Mouse (Mus musculus) neural tube, embryonic 13.5 days (tissue): ENCODE measurements around the gene Gm2237. TPM values are rescaled to one million over a fixed set of nuclear protein-coding genes. Genes with fewer than 3 reads are reported as not detected.
"Not testable (repeated sequence)": the region's sequence is repeated elsewhere in the genome, so short reads cannot be mapped to it uniquely, and the experiment has no call there.

ENCODE experiments used
- ATAC-seq: fragments of 200-750 bp; cut with Nextera tagmentation; 2 replicates; pipeline ENCODE4 v1.8.0; 2017; ENCODE audit warnings: low read depth, mild to moderate bottlenecking, moderate TSS enrichment, moderate library complexity
- H3K27ac ChIP-seq: fragments of 300-500 bp; sonication (generic); replicated peaks from 2 replicates; pipeline ENCODE4 v1.5.1; 2015; ENCODE audit warnings: moderate library complexity, mild to moderate bottlenecking, inconsistent platforms
- H3K27me3 ChIP-seq: fragments of 300-500 bp; sonication (generic); 2 replicates; pipeline ENCODE4 v1.6.1; 2015; ENCODE audit warnings: mild to moderate bottlenecking, inconsistent platforms
- H3K36me3 ChIP-seq: fragments of 300-500 bp; sonication (generic); 2 replicates; pipeline ENCODE4 v1.6.1; 2015; ENCODE audit warnings: mild to moderate bottlenecking, inconsistent platforms
- H3K4me1 ChIP-seq: fragments of 300-500 bp; sonication (generic); replicated peaks from 2 replicates; pipeline ENCODE4 v1.6.1; 2015; ENCODE audit warnings: inconsistent platforms
- H3K4me2 ChIP-seq: fragments of 300-500 bp; sonication (generic); 2 replicates; pipeline ENCODE4 v1.6.1; 2015; ENCODE audit warnings: inconsistent platforms, mild to moderate bottlenecking, moderate library complexity
- H3K4me3 ChIP-seq: fragments of 300-500 bp; sonication (generic); 2 replicates; pipeline ENCODE4 v1.5.1; 2015; ENCODE audit warnings: mild to moderate bottlenecking, inconsistent platforms
- H3K9ac ChIP-seq: fragments of 300-500 bp; sonication (generic); 2 replicates; pipeline ENCODE4 v1.6.1; 2015; ENCODE audit warnings: moderate library complexity, mild to moderate bottlenecking, inconsistent platforms
- H3K9me3 ChIP-seq: fragments of 300-500 bp; sonication (generic); 2 replicates; pipeline ENCODE4 v1.6.1; 2016; ENCODE audit warnings: inconsistent platforms
- WGBS: fragments of 180-500 bp; shearing (Covaris S2); methylation state at CpG from one replicate; pipeline ENCODE4 v1.1.7; 2015; 5-methylcytosine and 5-hydroxymethylcytosine counted together
- polyA plus RNA-seq: library from polyadenylated mRNA; unstranded; fragments of >200 nt; fragmentation: Nextera tagmentation; extraction: Ambion mirVana; gene quantifications from 2 replicates; pipeline ENCODE4 v1.2.1, GENCODE M21; 2015

Gene Gm2237
- polyA plus RNA-seq, result 4.1 and 5.1 TPM in 2 replicates

DNA sequence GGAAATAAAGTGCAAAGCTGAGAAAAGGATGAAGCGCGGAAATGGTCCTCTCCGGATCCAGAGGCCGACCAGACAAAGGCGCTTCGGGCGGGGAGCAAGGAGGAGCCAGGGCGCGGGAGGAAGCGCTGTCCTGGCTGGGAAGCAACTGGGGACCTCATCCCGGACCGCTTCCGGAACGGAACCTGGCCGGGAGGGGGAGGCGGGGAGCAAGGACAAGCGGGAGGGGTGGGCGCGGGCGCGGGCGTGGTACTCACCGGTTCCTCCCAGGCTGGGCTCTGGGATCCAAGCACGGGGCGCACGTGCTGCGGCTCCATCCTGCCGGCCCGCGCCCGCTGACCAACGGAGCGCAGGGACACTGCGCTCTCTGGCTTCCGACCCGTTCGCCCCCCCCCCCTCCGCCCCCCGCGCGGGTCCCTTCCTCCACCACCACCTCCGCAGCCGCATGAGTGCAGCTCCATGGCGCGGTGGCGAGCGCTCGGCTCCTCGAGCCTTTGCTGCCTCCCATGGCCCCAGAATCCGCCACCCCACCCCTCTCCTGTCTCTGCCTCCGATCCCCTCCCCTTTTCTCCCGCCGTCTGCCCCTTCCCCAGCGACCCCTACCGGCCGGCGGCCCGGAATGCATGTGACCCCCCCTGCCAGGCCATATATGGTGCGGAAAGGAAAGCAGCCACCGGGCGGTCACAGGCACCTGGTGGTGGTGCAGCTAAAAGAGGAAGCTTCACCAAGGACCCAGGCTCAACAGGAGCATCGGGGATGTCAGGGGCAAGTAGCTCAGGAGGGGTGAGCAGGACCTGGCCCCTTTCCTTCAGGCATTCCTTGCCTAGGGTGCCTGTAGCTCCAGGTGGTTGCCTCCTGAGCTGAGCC, at the start of gene Gm2237:
Gene Gm2237 (minus strand): TSS at position 332 of the 864 bp plus-strand sequence.
- not testable (repeated sequence) for H3K36me3 ChIP-seq, ATAC-seq, H3K4me1 ChIP-seq, H3K9me3 ChIP-seq, H3K27me3 ChIP-seq
- peak within 1 kb of the TSS; percentile 56 for H3K4me2 ChIP-seq
- H3K4me3 ChIP-seq, result peak within 1 kb of the TSS; percentile 47
- WGBS, result 0% methylated on average over 31 of the region's 62 CpGs
- H3K27ac ChIP-seq, result 0 out of 2 replicates have a peak within 1 kb of the TSS, but pooled peaks have one; percentile 38
- H3K9ac ChIP-seq, result peak within 1 kb of the TSS; percentile 70

GRCm38 (mm10) chr14:19602481-19602880, 17.5 kb upstream of the Gm2237 start, which contains the start of gene Gm5458:
Gene Gm5458 (minus strand): TSS chr14:19602581.
- H3K36me3 ChIP-seq, H3K4me2 ChIP-seq, H3K4me1 ChIP-seq, H3K27me3 ChIP-seq, H3K27ac ChIP-seq, ATAC-seq, H3K9me3 ChIP-seq, H3K9ac ChIP-seq, H3K4me3 ChIP-seq: not testable (repeated sequence)
- 100% methylated on average over 1 of the region's 2 CpGs for WGBS

DNA sequence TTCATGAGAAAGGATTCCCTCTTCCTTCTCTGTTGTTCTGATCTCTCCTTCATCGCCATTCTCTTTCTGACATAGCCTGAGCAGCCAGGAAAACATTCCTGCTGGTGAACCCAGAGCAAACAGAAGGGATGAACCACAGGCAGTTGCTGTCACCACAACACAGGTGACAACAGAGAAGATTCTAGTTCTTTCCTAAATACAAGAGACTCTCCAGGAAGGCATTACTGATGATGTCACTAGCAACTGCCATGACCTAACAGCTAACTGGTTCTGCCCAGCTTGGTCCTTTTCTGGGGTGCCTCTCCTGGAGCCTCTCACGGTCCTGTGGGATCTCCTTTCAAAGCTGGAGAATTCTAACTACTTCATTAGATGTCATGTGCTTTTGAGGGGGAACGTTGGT, 35.1 kb downstream of the Gm2237 start, which contains the start of gene Gm2244:
Gene Gm2244 (minus strand): TSS at position 101 of the 400 bp plus-strand sequence.
- H3K9ac ChIP-seq, H3K36me3 ChIP-seq, H3K27me3 ChIP-seq, H3K4me1 ChIP-seq, H3K4me3 ChIP-seq, H3K27ac ChIP-seq, ATAC-seq, H3K9me3 ChIP-seq, H3K4me2 ChIP-seq: not testable (repeated sequence)
- WGBS, result 91% methylated on average over 1 of the region's 3 CpGs

Other genes starting within 250 kb of the Gm2237 start
- 1.6 and 2.3 TPM in 2 replicates for gene Gm21738, start 166.2 kb downstream of the Gm2237 start, polyA plus RNA-seq
- 0.25 and 0.51 TPM in 2 replicates for gene Gm2244, start 35.2 kb downstream of the Gm2237 start, polyA plus RNA-seq
- gene Gm5458, start 17.4 kb upstream of the Gm2237 start, polyA plus RNA-seq, result not detected in 2 replicates
- 56.6 and 58.3 TPM in 2 replicates for gene Nid2, start 166.1 kb upstream of the Gm2237 start, polyA plus RNA-seq
- gene Rtraf, start 238.7 kb upstream of the Gm2237 start, polyA plus RNA-seq, result 213 and 226 TPM in 2 replicates